Mouse (Mus musculus) megakaryocyte, embryonic 14.5 days (primary cell): ENCODE data around the gene Gm39566.

ENCODE experiments used
- FLI1 ChIP-seq: IDR thresholded peaks from 2 replicates; pipeline ENCODE4 v1.6.1; 2012; ENCODE audit warnings: low read length, inconsistent platforms, mixed read lengths
- GATA1 ChIP-seq: IDR thresholded peaks from 3 replicates; pipeline ENCODE4 v1.6.1; 2012; ENCODE audit warnings: mixed read lengths, low read length, inconsistent platforms, borderline replicate concordance

- TF ChIP-seq GATA1 (no peak), FLI1 (no peak)
Observed at GRCm38 (mm10) chr11:69836703-69837576, 21.8 kb upstream of the Gm39566 start.
